Mouse (Mus musculus): ENCODE measurements around the gene Rita1. TPM values are rescaled to one million over a fixed set of nuclear protein-coding genes. Genes with fewer than 3 reads are reported as not detected.

Gene Rita1
- polyA plus RNA-seq, 1 experiment, result 9.0 TPM

DNA sequence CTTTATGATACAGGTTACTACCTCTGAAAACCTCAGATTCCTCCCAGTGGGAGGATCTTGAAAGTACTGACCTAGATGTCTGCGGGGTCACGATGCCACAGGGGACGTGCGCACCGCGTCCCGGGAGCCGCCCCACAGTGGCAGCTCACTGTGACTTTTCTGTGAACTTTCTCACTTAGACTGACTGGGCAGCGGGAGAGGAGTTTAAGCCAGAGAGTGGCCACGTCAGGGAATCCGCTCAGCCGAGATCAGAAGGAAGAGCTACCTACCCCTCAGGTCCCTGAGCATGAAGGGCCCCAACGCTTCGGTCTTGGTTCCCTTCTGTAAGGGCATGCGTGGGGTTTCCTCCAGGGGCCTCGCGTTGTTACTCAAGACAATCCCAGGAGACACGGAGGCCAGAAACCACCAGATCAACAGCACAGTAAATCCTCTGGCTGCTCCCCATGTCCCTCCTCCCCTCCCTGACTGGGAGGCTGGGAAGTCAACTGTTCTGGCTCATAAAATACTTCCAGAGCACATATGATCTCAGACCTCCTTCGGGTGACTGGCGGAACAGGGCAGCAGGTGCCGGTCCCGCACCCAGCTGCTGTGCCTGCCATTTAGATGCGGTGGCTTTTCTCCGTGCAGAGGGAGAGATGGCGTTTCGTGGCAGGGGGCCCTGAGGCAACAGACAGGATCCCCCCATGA lies 33.0 kb downstream of the Rita1 start:
- peaks cover 9% of the 10 kb centered on the region for H3K4me1 ChIP-seq (ENCODE audit: control insufficient read depth, insufficient read depth, low read length)
- no peaks in the 10 kb centered on the region for H3K27me3 ChIP-seq (ENCODE audit: control insufficient read depth, insufficient read depth, low read length)
- H3K4me3 ChIP-seq (ENCODE audit: control insufficient read depth, low read depth, low read length), result no peak overlapping the region
- no peak for TF ChIP-seq CTCF (IDR thresholded peaks at IDR 0.05; ENCODE audit: control insufficient read depth, insufficient read depth, insufficient replicate concordance, low read depth, low read length)
- no peak for TF ChIP-seq POLR2A (IDR thresholded peaks at IDR 0.05; ENCODE audit: control insufficient read depth, low read depth, low read length)
- H3K27ac ChIP-seq (ENCODE audit: control insufficient read depth, insufficient read depth, low read depth, low read length), result no peak overlapping the region
- no peaks in the 10 kb centered on the region for H3K36me3 ChIP-seq (ENCODE audit: control insufficient read depth, insufficient read depth, low read length)

DNA sequence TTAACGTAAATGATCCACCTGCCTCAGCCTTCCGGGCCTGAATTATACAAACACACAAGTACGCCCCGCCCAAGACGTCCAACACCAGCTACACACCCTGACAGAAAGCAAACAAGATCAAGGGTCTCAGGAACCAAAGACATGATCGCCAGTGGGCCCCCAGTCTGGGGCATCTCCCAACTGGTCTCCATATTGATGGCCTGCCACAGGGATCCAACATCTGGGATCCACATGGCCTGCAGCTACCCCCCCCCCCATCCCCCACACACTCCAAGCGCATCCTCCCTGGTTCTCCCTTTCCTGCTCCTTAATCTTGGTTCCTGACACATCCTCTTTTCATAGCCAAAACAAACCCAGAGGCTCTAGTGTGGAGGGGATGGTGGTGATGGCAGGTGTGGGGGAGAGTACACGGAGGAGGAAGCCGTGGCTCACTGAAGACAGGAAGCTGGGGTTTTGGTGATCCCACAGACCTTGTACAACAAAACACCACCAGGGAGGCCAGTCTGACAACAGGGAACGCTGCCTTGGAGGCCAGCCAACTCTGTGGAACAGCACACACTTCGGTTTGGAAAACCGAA lies 33.8 kb downstream of the Rita1 start:
- H3K4me1 ChIP-seq (ENCODE audit: control insufficient read depth, insufficient read depth, low read length), result peaks cover 9% of the 10 kb centered on the region
- no peaks in the 10 kb centered on the region for H3K36me3 ChIP-seq (ENCODE audit: control insufficient read depth, insufficient read depth, low read length)
- no peaks in the 10 kb centered on the region for H3K27me3 ChIP-seq (ENCODE audit: control insufficient read depth, insufficient read depth, low read length)
- TF ChIP-seq CTCF (IDR thresholded peaks at IDR 0.05; ENCODE audit: control insufficient read depth, insufficient read depth, insufficient replicate concordance, low read depth, low read length) (no peak), POLR2A (IDR thresholded peaks at IDR 0.05; ENCODE audit: control insufficient read depth, low read depth, low read length) (no peak)
- H3K4me3 ChIP-seq (ENCODE audit: control insufficient read depth, low read depth, low read length), result no peak overlapping the region
- H3K27ac ChIP-seq (ENCODE audit: control insufficient read depth, insufficient read depth, low read depth, low read length), result no peak overlapping the region

DNA sequence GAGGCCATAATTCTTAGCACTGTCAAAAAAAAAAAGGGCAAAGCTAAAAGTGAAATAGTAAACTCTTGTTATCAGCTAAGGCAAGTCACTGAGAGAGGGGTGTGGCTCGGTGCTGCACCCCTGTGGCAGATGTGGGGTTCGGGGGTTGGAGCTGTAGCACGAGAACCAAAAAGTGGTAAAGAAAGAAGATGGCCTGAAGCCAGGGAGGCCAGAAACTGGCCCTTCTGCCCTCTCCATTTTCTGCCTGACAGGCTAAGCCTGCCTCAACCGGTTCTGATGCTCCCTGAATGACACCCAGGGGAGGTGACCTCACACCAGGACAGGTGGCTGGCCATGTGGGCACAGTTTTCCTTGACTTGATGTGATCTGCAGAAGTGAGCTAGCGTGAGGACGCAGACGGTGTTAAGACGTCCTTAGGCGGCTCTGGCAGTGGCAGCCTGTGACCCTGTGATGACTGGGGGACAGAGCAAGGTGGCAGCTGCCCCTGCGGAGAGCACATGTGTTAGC lies 34.4 kb downstream of the Rita1 start:
- H3K4me1 ChIP-seq (ENCODE audit: control insufficient read depth, insufficient read depth, low read length), result peaks cover 9% of the 10 kb centered on the region
- H3K36me3 ChIP-seq (ENCODE audit: control insufficient read depth, insufficient read depth, low read length), result no peaks in the 10 kb centered on the region
- H3K27ac ChIP-seq (ENCODE audit: control insufficient read depth, insufficient read depth, low read depth, low read length), result no peak overlapping the region
- H3K4me3 ChIP-seq (ENCODE audit: control insufficient read depth, low read depth, low read length), result no peak overlapping the region
- H3K27me3 ChIP-seq (ENCODE audit: control insufficient read depth, insufficient read depth, low read length), result no peaks in the 10 kb centered on the region
- TF ChIP-seq CTCF (IDR thresholded peaks at IDR 0.05; ENCODE audit: control insufficient read depth, insufficient read depth, insufficient replicate concordance, low read depth, low read length) (no peak), POLR2A (IDR thresholded peaks at IDR 0.05; ENCODE audit: control insufficient read depth, low read depth, low read length) (no peak)

DNA sequence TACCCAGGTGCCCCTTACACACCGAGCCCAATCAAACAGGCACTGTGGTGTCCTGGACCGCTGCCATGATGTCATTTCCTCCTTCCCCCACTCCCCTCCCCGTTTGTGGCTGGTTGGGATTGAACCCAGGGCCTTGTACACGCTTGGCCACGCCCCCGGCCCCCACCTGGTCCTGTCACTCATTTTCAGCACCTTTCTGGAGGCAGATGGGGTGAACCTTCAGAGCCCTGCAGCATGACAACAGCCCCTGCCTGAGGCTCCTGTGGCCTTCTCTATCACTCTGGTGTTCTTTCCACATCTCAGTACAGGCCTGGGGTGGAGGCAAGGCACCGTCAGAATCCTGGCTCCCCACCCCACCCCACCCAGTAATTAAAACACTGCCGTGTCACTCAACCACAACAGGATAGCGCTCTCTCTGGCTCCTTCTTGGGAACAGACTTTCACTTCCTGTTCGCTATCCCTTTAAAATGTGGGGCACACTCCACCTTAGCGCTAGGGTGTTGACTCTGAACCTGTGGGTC lies 35.5 kb downstream of the Rita1 start:
- Histone ChIP-seq H3K27ac (ENCODE audit: control insufficient read depth, insufficient read depth, low read depth, low read length) (no peak overlapping the region), H3K4me3 (ENCODE audit: control insufficient read depth, low read depth, low read length) (no peak overlapping the region), H3K27me3 (ENCODE audit: control insufficient read depth, insufficient read depth, low read length) (no peaks in the 10 kb centered on the region), H3K36me3 (ENCODE audit: control insufficient read depth, insufficient read depth, low read length) (no peaks in the 10 kb centered on the region), H3K4me1 (ENCODE audit: control insufficient read depth, insufficient read depth, low read length) (peaks cover 9% of the 10 kb centered on the region)
- TF ChIP-seq CTCF (IDR thresholded peaks at IDR 0.05; ENCODE audit: control insufficient read depth, insufficient read depth, insufficient replicate concordance, low read depth, low read length) (no peak), POLR2A (IDR thresholded peaks at IDR 0.05; ENCODE audit: control insufficient read depth, low read depth, low read length) (no peak)

DNA sequence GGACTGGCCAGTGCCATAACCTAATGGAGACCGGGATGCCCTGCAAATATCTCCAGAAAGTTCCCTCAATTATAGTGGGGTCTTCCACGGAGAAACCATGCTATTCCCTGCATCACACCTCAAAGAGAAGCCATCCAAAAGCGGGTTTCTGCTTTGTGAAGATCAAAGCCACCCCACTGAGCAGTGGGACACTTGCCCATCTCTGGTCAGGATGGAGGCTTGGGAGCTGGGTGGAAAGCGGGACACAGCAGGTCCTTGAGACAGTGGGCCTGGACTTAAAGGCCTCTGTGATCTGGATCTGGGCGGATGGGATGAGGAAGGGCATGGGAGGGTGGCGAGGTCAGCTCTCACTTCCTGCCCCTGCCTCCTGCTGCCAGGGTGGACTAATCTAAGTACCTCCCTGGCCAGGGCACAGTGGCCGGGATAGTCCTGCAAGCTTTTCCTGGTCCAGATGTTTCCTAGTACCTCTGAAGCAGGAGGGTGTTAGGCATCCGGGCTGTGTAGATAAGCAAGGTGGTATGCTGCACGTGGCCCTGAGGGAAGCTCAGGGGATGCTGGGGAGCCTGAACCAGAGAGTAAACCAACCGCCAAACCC lies 37.8 kb downstream of the Rita1 start:
- TF ChIP-seq CTCF (IDR thresholded peaks at IDR 0.05; ENCODE audit: control insufficient read depth, insufficient read depth, insufficient replicate concordance, low read depth, low read length) (no peak), POLR2A (IDR thresholded peaks at IDR 0.05; ENCODE audit: control insufficient read depth, low read depth, low read length) (no peak)
- H3K27me3 ChIP-seq (ENCODE audit: control insufficient read depth, insufficient read depth, low read length), result no peaks in the 10 kb centered on the region
- no peak overlapping the region for H3K27ac ChIP-seq (ENCODE audit: control insufficient read depth, insufficient read depth, low read depth, low read length)
- H3K36me3 ChIP-seq (ENCODE audit: control insufficient read depth, insufficient read depth, low read length), result no peaks in the 10 kb centered on the region
- no peak overlapping the region for H3K4me3 ChIP-seq (ENCODE audit: control insufficient read depth, low read depth, low read length)
- peaks cover 6% of the 10 kb centered on the region for H3K4me1 ChIP-seq (ENCODE audit: control insufficient read depth, insufficient read depth, low read length)

DNA sequence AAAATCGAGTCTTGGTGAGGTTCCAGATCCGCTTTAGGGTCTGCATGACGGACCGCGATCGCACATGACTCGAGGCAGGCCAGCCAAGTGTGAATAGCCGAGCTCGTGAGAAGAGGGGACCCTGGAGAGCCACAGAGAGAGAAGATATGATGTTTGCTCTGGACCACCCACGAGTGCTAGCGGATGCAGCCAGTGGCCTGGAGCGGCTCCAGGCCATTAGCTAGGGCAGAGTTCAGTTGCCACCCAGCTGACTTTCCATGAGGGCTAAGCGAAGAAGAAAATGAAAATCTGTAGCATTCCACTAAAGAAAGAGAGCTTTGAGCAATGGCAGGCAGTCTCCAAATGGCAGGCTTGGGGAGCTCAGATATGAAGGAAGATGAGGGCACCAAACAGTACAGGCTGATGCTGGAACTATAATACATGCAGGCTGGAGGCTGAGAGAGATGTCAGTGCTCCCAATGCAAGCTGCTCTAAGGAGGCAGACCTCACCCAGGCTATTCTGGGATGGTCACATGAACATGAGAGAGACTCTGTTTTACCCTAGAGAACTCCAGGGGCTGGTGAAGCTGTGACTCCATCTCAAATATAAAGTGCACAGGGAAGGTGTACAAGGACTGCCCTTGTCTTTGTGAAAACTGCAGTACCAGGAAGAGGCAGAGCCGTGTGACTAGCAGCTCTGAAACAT lies 41.2 kb downstream of the Rita1 start:
- H3K4me1 ChIP-seq (ENCODE audit: control insufficient read depth, insufficient read depth, low read length), result peaks cover 5% of the 10 kb centered on the region

More for the DNA sequence above, 41.2 kb downstream of the Rita1 start:
- TF ChIP-seq CTCF (IDR thresholded peaks at IDR 0.05; ENCODE audit: control insufficient read depth, insufficient read depth, insufficient replicate concordance, low read depth, low read length), result no peak
- no peak for TF ChIP-seq POLR2A (IDR thresholded peaks at IDR 0.05; ENCODE audit: control insufficient read depth, low read depth, low read length)
- Histone ChIP-seq H3K36me3 (ENCODE audit: control insufficient read depth, insufficient read depth, low read length) (no peaks in the 10 kb centered on the region), H3K4me3 (ENCODE audit: control insufficient read depth, low read depth, low read length) (no peak overlapping the region), H3K27ac (ENCODE audit: control insufficient read depth, insufficient read depth, low read depth, low read length) (no peak overlapping the region), H3K27me3 (ENCODE audit: control insufficient read depth, insufficient read depth, low read length) (no peaks in the 10 kb centered on the region)

Data from testis, adult 2 months (tissue).